Mouse (Mus musculus) left cerebral cortex, adult 2 months (tissue): ENCODE measurements at regions not wholly inside any gene's neighbourhood (a gene's known extent, or its start where the extent isn't known, plus 50 kb on each side); places are given as distances from the start of the nearest gene placed in this dataset.
"Not testable (repeated sequence)": the region's sequence is repeated elsewhere in the genome, so short reads cannot be mapped to it uniquely, and the experiment has no call there.

Experiments used
- DNase-seq, 2 experiments: peaks; one replicate each; pipeline ENCODE4 v3.0.0; 2021 to 2022; ENCODE audit warnings: low spot score in 2 of 2, mixed read lengths in 1 of 2; ENCODE audit errors: extremely low spot score in 1 of 2
- H3K27ac ChIP-seq: fragments of 200-600 bp; 2 replicates; pipeline ENCODE4 v1.8.1; 2022
- H3K4me3 ChIP-seq: fragments of 200-600 bp; 2 replicates; pipeline ENCODE4 v1.8.1; 2022
- CTCF ChIP-seq: fragments of 200-600 bp; IDR thresholded peaks from 2 replicates; pipeline ENCODE4 v1.8.1; 2022; ENCODE audit warnings: antibody characterized with exemption, mild to moderate bottlenecking, moderate library complexity
- intact Hi-C: fragments of 180-260 bp; cut with DNase I; formaldehyde crosslinking; loops from one replicate; pipeline ENCODE4 v1.15.1; 2025

DNA sequence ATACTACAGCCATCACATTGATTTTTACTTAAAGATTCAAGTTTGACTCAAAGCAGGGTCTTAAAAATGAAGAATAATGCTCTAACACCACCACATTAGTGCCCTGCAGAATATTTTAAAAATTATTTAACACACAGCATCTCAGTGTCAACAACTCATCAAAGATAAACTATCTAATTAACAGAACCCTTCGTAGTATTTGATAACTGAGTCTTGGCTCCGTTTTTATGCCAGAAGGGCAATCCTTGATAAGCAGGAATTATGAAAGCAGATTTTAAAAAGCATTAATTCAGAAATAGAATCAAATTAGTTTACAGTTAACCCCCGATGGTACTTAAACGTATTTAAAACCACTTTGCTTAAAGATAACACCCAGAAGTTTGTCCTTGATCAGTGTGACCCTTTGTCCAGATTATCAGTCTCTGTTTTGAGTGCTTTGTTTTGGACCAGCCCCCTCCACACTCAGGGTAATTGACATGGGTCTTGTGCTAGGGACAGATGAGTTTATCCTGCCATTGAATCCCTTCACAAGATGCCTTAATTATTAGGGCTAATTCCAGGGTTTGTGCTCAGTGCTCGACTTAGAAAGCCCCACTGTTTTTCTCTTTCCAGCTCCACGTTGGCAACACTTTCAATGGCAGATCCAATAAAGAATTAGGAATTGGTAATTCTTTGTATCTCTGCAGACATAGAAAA is 69.4 kb upstream of the Dph6 start:
- DNase-seq: no peak
- intact Hi-C loops: no loop called here
- no peak overlapping the region for H3K4me3 ChIP-seq
- H3K27ac ChIP-seq: no peak overlapping the region
- no peak for TF ChIP-seq CTCF

DNA sequence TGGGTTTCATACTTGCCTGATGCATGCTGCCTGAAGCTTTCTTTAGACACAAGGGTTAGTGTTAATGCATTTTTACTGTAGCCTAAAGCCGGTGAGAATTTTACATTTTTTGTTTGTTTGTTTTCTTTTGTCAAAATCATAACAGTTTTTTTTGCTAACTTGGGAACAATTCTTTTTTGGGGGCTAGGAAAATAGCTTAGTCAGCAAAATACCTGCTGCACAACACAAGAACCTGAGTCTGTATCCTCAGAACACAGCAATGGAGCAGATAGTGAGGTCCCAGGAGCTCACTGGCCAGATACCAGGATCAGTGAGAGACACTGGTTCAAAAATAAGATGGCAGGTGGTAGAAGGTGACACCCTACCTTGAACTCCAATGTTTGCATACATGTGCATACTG is 72.4 kb upstream of the Dph6 start:
- intact Hi-C loops: no loop called here
- no peak overlapping the region for H3K27ac ChIP-seq
- DNase-seq: no peak
- no peak for TF ChIP-seq CTCF
- H3K4me3 ChIP-seq: no peak overlapping the region

DNA sequence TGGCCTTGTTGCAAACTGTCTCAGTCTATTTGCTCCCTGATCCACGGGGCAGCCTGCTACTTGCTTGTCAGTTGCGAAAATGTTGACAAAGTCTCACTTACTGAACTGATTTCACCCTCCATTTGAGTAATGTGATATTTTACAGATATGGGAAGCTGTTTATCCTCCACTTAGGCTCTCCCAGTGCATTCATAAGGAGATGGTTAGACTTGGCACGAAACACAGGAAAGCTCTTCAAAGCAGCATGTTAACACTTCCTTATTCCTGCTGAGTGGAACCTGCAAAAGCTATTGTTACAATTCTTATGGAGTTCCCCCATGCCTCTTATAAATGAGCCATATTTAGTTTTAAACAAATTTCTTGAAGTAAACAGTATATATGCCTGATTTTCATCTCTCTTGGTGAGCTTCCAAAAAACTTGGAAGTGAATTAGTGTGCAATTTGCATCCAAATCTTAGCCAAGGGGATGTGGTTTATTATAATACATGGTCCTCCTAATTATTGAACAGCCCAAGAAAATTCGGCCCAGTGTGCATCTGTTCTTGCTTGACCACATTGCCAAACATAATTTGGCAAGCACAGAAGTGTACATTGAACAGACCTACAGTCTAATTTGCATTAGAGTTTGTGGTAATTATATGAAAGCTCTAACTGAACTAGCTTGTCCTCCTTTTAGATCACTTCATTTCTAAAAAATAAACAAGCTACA is 80.3 kb upstream of the Dph6 start:
- no peak for DNase-seq
- intact Hi-C loops: no loop called here
- H3K4me3 ChIP-seq: no peak overlapping the region
- TF ChIP-seq CTCF: no peak
- H3K27ac ChIP-seq: no peak overlapping the region

DNA sequence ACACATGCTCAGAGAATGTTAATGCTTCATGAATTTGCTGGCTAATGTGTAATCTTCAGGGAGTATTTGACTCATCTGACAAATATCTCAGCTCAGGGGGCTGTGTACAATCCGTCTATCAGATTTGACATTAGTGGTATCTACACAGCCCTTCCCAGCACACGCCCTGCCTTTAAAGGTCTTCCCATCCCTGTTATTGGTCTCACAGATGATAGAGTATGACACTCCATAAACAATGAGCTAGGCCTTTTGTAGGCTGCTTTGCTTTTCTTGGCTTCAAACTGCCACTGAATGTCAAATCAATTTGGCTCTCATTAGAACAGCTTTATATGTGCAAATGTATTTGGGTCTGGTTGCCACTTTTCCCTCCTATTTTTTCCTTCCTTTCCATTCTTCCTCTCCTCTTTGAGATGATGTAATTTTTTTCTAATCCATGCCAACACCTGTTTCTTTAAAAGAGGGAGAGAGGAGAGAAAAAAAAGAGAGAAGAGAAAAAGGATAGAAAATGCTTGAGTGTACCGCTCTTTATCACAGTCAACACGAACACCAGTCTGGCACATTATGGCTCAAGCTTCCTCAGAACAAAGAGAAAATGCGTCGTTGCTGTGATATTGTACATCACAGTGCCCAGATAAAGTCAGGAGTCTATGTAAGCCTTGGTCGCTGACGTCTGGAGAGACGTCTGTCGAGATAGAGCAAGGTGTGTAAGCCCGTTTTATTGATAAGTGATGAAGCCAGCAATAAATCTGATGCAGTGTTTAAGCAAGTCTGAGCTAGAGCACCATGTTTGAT is 84.9 kb upstream of the Dph6 start:
- Histone ChIP-seq H3K4me3 (no peak overlapping the region), H3K27ac (no peak overlapping the region)
- no peak for TF ChIP-seq CTCF
- intact Hi-C loops: no loop called here
- no peak for DNase-seq

DNA sequence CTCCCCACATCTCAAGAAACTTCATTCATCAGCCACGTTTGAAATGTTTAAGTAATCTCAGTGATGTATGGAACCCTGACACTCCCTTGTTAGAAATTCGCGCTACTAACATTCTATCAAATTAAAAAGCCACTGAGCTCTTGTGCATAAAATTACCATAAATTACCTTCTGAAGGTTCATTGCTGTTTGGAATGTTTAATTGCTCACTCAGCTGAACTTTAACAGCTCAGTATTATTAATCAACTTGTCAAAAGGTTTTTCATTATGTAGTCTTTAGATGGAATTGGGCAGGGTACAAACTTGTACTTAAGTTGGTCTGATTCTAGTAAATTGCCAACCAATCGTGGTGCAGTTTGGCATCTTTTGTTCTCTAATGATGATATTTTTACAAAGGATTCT is 108.5 kb upstream of the Dph6 start:
- H3K4me3 ChIP-seq: no peak overlapping the region
- intact Hi-C loops: no loop called here
- no peak overlapping the region for H3K27ac ChIP-seq
- DNase-seq: no peak
- no peak for TF ChIP-seq CTCF

DNA sequence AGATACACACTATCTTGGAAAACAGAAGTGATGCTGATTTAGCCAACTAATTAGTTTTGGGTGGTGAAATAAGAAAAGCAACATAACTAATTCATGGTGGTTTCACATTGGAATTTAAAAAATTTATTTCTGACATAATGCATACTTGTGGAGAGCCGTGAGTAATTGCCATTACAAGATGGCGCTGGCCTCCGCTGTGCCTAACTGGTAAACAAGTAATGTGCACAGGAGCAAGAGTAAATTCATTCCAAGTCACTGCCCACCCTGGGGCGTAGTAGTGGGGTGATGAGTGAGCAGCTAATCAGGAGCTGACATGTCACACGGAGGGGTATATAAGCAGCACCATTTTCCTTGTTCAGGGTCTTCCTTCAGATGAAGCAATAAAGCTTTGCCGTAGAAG is 119.0 kb upstream of the Dph6 start:
- not testable (repeated sequence) for DNase-seq

DNA sequence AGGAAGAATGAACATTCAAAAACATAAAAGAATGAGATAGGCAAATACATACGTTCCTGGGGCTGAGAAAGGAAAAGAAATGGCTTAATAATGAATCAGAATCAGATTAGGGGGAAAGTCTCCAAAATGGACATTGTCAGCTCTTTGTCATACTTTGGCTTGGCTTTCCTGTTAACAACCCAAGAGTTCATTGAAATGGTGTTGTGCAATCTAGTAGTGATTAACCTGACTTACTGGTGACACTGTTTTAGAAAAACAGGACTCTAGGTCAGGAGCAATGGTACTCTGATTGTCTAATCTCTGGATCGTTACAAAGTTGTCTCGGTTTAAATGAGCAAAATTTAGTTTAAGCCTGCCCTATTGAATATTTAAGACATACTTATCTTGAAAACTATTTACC is 119.5 kb upstream of the Dph6 start:
- intact Hi-C loops: no loop called here
- H3K27ac ChIP-seq: no peak overlapping the region
- no peak for TF ChIP-seq CTCF
- H3K4me3 ChIP-seq: no peak overlapping the region
- DNase-seq: no peak

More for the DNA sequence above, 119.0 kb upstream of the Dph6 start:
- intact Hi-C loops, H3K4me3 ChIP-seq, H3K27ac ChIP-seq: not testable (repeated sequence)

DNA sequence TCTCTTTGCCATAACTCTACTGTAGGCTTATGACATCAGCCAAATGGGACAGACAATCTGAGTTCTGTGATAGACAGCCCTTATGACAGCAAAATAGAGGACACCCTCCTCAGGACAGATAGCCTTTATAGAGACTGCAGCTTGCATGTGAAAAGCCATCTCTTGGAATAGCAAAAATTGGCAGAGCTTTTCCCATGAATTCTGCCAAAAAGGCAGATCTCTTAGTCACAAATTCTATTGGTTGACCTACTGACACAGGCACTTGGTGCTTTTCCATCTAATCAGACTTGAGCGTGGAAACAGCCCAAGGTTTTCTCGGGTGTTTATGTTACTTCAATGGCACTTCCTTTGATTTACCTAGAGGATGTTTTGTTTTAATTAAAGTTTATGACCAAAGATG is 120.8 kb upstream of the Dph6 start:
- no peak for DNase-seq
- intact Hi-C loops: no loop called here
- no peak for TF ChIP-seq CTCF
- no peak overlapping the region for H3K27ac ChIP-seq
- no peak overlapping the region for H3K4me3 ChIP-seq

DNA sequence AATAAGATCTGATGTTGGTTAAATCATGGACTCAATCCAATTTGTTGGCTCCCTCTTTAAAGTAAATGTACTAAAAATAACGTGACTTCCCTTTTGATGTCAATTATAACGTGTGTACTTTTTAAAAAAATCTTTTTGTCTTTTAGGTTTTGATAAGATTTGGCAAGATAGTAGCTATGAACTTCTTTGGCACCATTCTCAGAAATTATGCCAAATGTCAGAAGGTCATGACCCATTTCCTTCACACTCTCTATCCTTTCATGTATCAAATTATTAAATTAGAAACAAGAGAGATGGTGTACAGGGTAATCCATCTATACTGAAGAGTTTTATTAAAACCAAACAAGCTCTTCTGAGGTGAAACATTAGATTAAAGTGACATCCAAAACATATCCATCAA is 121.4 kb upstream of the Dph6 start:
- no peak overlapping the region for H3K27ac ChIP-seq
- intact Hi-C loops: no loop called here
- no peak for TF ChIP-seq CTCF

DNA sequence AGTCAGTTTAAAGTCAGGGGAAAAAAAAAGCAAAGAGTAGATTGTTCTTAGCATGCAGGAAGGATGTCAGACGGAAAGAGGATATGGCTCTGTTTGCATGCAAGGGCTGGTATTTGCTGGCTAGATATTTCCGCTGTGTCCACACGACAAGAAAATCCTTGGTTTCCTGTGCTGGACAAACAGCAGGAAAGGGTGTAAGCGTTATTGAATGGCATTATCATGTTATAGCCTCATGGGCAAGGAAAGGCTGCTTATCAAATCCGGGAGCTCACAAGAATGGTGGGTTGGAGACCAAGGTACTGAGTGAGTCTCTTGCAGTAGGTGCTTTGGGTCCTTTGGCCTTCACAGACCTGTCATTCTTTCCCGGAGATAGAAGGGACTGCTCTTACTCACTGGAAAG is 127.7 kb upstream of the Dph6 start:
- no peak for DNase-seq
- H3K27ac ChIP-seq: no peak overlapping the region
- H3K4me3 ChIP-seq: no peak overlapping the region
- intact Hi-C loops: no loop called here
- no peak for TF ChIP-seq CTCF

More for the DNA sequence above, 121.4 kb upstream of the Dph6 start:
- no peak overlapping the region for H3K4me3 ChIP-seq
- DNase-seq: no peak

DNA sequence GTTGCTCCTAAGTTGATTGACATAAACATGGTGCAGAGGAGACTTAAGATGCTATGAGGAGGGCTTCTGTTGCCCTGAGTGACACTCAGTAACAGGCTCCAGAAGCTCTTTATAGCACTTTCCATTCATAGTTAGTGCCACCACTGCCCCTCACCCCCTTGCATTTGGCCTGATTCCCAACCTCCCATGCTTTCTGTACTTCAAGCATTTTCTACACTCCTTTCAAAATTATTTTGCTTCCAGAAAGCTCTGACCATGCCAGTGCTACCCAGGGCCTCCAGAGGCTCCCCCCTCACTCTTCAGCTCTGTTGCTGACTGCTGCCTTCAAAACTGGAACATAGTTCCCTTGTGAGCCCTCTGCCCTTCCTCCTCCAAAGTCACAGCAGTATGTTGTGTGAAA is 129.4 kb upstream of the Dph6 start:
- no peak overlapping the region for H3K27ac ChIP-seq
- H3K4me3 ChIP-seq: no peak overlapping the region
- DNase-seq: no peak
- TF ChIP-seq CTCF: no peak
- intact Hi-C loops: no loop called here

DNA sequence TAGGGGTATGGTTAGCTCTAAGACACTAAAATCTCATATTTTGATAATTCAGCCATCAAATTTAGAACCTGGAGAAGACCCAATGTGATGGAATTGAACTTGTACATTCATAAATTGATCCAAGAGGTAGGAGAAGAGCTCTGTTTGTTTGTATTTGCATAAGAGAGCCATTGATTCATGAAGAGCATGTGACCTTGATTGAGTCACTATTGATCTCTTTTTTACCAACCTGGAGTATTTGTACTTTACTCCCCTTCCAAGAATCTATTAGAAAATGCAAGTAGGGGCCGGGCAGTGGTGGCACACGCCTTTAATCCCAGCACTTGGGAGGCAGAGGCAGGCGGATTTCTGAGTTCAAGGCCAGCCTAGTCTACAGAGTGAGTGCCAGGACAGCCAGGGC is 133.5 kb upstream of the Dph6 start:
- no peak overlapping the region for H3K4me3 ChIP-seq
- intact Hi-C loops: no loop called here
- no peak for TF ChIP-seq CTCF
- DNase-seq: no peak
- no peak overlapping the region for H3K27ac ChIP-seq
